ENCODE assay signal across 23 mouse cellular contexts in the genomic region with DNA sequence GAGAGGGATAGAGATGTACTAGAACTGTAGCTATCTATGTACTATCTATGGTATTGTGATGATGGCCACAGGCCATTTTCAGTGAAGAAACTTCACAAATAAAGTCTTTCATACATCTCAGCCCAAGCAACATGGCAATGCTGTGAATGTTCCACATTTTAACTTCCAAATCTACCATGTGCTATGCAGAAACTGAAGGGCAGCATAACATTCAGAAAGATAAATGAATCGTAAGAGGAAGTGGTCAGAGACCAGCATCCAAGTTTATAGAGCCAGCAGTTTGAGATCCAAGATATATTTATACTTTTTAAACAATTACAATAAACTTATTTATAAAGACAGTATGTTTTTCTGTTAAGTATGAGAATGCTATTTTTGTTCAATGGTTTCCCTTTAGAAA.
"Had no signal": no experiment of that assay in that cellular context is flagged by ENCODE, and none has a peak within 500 bp of the region (broad histone marks: within the 10 kb centered on the region; RNA-seq: fewer than 3 reads in every experiment).

No protein-coding gene starts in this region.

- DNase-seq: gastrocnemius, postnatal 14 days; gastrocnemius, postnatal 36 days; heart, adult 11 months; heart, adult 2 months; heart, postnatal 14 days; heart, postnatal 36 days; kidney, adult 18-20 months; kidney, adult 8-10 months; left cerebral cortex, postnatal 4 days had no signal

- H3K27me3 ChIP-seq: heart, embryonic 13.5 days; heart, embryonic 15.5 days; intestine, embryonic 15.5 days; limb, embryonic 13.5 days; limb, embryonic 15.5 days; liver, embryonic 12.5 days had no signal

- ATAC-seq: hindbrain, embryonic 16.5 days; inflammation-experienced regulatory T-cells, adult 6 months; intestine, postnatal 0 days; liver, embryonic 12.5 days had no signal

- H3K9me3 ChIP-seq: heart, embryonic 13.5 days; heart, embryonic 15.5 days; intestine, embryonic 15.5 days; limb, embryonic 13.5 days; limb, embryonic 15.5 days; liver, embryonic 12.5 days had no signal

- H3K36me3 ChIP-seq: heart, embryonic 15.5 days; intestine, embryonic 15.5 days; liver, embryonic 12.5 days had no signal

- H3K4me1 ChIP-seq: heart, embryonic 13.5 days; heart, embryonic 15.5 days; intestine, embryonic 15.5 days; liver, embryonic 12.5 days had no signal

- H3K27ac ChIP-seq: heart, adult 2 months; heart, embryonic 13.5 days; heart, embryonic 15.5 days; hindbrain, embryonic 14.5 days; intestine, embryonic 15.5 days; layer of hippocampus, adult 2 months; left cerebral cortex, adult 2 months; limb, embryonic 13.5 days; limb, embryonic 15.5 days; liver, embryonic 12.5 days; liver, embryonic 14.5 days had no signal

- H3K4me2 ChIP-seq: heart, embryonic 11.5 days; heart, embryonic 13.5 days; heart, embryonic 15.5 days; hindbrain, embryonic 14.5 days; intestine, embryonic 15.5 days; limb, embryonic 13.5 days; limb, embryonic 15.5 days; liver, embryonic 12.5 days had no signal

- H3K9ac ChIP-seq: heart, embryonic 13.5 days; heart, embryonic 15.5 days; hindbrain, embryonic 14.5 days; intestine, embryonic 15.5 days; limb, embryonic 13.5 days; limb, embryonic 15.5 days; liver, embryonic 12.5 days; liver, embryonic 14.5 days had no signal

- H3K4me3 ChIP-seq: heart, adult 2 months; heart, embryonic 13.5 days; heart, embryonic 15.5 days; intestine, embryonic 15.5 days; layer of hippocampus, adult 2 months; left cerebral cortex, adult 2 months; limb, embryonic 13.5 days; limb, embryonic 15.5 days; liver, embryonic 12.5 days had no signal
